Mouse (Mus musculus): ENCODE results near the gene Kif26b.

Gene Kif26b

DNA sequence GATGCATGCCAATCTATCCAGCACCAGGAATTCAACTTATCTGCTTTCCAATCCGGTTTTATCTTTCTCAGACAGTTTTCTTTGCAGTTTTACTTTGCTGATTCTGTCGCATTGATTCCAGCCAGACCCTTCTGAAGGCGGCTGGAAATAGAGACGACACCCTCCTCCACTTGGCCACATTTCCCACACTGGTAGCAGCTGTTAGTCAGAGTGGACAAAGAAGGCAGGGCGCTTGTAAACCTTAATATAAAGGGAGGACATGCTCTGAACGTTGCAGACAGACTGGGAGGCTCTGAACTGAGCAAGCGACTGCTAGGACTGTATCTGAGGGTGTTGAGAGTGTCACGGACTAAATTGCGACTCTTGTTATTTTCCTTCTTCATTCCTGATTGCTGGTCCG is 11.3 kb downstream of the Kif26b start:
- DNase-seq (ENCODE audit: low spot score in 2 of 2): no peak

DNA sequence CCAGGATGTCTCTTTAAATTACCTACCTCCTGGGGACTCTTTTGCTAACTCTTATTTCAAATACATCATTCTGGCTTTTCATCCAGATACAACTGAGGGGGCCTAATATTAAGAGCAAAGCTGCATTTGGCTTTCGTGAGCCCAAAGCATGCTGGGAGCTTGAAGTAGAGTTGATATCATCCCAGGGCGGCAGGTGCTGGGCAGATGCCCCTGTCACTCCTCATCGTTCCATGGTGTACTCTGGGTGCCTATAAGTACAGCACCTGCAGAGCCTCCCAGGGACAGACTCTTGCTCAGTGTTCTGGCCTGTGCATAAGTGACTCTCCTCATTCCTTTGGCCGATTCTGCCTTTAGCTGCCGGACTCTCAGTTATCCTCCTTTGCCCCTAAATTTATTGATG is 13.5 kb downstream of the Kif26b start:
- no peak for DNase-seq (ENCODE audit: low spot score in 2 of 2)

DNA sequence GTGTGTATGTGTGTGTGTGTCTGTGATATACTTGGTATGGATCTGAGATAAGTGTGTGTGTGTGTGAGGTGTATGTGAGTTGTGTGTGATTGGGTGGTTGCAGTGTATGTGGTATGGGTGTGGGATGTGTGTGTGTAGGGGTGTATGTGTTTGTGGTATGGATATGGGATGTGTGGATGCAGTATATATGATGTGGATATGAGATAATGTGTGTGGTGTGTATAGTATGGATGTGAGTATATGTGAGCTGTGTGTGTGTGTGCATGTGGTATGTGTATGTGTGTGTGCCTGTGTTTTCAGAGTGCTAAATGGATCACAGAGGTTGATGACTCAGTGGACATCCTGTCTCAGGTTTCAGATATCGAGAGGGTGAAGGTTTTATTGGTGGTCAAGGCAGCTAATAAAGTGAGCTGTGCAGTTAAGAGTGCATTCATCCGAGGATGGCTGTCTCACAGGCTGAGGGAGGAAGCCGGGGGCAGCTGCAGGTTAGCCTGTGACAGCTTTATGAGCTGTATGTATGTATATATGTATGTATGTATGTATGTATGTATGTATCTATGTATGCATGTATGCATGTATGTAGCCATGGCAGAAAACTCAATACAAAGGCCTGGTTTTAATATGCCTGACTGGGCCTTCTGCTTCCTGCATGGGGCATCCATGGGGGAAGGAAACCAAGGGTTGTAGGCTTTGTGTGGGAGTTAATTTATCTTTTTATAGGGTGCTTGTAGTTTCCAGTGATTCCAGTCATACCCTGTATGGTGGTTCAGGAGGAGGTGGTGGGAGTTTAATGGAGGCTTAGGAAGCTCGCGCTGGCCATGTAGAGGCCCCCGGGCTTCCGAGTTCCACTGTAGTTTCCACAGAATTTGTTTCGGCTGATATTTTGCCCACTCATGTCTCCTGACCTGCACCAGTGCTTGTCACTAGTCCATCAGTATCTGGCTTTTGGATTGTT is 14.3 kb downstream of the Kif26b start:
- no peak for DNase-seq (ENCODE audit: low spot score in 2 of 2)

DNA sequence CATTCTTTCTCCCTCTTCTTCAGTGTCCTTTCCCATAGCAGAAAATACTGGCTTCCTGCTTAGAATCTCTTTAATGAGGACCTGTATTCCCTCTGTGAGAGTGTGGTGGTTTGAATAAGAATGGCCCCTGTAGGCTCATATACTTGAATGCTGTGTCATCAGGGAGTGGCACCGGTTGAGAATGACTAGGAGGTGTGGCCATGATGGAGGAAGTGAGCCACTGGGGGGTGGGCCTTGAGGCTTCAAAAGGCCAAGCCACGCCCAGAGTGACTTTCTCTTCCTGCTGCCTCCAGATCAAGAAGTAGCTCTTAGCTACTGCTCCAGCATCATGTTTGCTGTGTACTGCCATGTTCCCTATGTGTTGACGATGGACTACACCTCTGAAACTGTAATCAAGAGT is 15.7 kb downstream of the Kif26b start:
- no peak for DNase-seq (ENCODE audit: low spot score in 2 of 2)

DNA sequence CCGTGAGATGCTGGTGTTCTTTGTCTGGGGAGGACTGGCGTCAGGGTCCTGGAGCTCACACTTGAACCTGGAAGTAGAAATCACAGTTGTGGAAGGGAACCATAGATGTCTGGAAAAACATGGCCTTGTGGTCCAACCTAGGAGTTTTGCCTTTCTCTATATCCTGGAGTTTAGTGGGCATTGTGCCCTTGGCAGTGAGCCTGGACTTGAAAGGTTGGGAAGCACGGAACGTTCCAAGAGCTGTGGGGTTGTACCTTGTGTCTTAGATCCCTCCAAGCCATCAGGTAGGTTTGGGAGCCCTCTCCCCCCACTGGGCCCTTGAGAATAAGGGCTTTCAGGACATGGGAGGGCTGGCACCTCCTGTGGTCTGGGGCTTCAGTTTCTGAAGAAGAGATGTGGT is 20.7 kb downstream of the Kif26b start:
- no peak for DNase-seq (ENCODE audit: low spot score in 2 of 2)

GRCm38 (mm10) chr1:178550477-178551047 is 21.6 kb downstream of the Kif26b start:
- no peak for DNase-seq (ENCODE audit: low spot score in 2 of 2)

GRCm38 (mm10) chr1:178552278-178552897 is 23.5 kb downstream of the Kif26b start:
- DNase-seq (ENCODE audit: low spot score in 2 of 2): no peak

DNA sequence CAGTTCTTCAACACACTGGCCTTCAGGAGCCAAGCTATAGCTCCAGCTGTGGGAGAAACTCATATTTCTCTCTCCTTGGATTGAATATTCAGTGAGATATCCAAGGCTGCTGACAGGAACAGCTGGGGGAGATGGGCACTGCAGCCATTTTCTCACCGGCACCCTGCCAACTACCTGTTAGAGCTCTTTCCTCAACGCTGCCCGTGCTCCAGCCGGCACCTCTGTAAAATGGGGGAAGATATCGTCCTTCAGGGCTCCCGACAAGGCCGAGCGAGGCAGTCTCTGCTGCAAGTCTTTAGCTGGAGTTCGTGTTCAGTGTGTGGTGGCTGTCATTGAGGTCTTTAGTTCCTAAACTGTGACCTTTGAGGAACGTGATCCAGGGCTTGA is 24.0 kb downstream of the Kif26b start:
- no peak for DNase-seq (ENCODE audit: low spot score in 2 of 2)

- DNase-seq (ENCODE audit: low spot score in 2 of 2): no peak
These were observed 27.3 kb downstream of the Kif26b start for GRCm38 (mm10) chr1:178556226-178556625.

DNA sequence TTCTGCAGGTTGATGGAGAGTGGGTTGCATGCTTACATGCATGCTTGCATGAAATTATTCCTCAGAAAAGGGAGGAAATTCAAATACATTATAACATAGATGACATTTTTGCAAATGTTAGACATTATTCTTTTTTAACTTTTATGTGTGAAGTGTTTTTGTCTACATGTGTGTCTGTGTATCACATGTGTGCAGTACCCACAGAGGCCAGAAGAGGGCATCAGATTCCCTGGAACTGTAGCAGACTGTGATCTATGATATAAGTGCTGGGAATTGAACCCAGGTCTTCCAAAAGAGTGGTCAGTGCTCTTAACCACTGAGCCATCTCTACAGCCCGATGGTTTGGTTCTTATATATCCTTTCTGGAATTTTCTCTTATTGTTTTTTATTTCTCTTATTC is 31.1 kb downstream of the Kif26b start:
- DNase-seq (ENCODE audit: low spot score in 2 of 2): no peak

- DNase-seq (ENCODE audit: low spot score in 2 of 2): no peak
These were observed 34.9 kb downstream of the Kif26b start for GRCm38 (mm10) chr1:178563834-178564233.

DNA sequence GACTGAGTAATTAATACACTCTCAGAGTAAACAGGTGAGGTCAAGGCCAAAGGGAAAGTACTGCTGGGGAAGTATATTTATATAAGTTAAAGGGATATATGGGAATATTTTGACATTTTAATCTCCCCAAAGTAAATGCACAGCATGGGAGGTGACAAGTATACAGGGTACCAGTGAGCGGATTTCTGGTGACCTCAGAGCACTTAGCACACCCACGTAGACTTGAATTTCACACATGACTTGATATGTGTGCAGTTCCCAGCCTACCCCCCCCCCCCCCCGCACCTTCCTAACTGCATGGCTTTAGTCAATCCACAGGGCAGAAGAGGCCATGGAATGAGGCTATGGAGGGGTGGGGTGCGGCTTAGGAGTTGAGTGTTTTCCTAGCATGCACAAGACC is 35.9 kb downstream of the Kif26b start:
- no peak for DNase-seq (ENCODE audit: low spot score in 2 of 2)

- DNase-seq (ENCODE audit: low spot score in 2 of 2): no peak
These were observed 39.9 kb downstream of the Kif26b start for GRCm38 (mm10) chr1:178568551-178569545.

- no peak for DNase-seq (ENCODE audit: low spot score in 2 of 2)
These were observed 42.1 kb downstream of the Kif26b start for GRCm38 (mm10) chr1:178571009-178571408.

DNA sequence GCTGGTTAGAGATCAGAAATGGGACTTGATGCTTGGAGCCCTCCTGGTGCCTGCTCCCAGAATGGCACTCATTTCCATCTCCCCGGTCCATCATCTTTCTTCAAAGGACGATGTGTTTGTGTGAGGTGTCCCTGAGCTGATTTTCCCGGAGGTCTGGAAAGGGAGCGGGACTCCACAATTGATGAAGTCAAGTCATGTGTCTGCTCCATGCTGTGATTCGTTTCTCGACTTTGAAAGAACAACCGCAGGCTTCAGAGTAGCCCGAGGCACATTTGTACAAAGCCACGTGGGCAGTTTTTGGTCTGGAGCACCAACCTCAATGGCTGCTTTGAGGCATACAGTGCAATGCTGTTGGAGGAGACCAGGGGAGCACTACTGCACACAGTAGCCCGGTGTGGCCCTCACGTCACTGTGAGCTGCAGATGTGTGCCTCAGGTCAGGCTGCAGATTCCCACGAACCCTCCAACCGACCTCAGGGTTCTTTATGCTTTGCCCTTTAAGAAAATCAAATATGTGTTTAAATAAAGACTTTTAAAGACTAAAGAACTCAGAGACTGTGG is 43.0 kb downstream of the Kif26b start:
- no peak for DNase-seq (ENCODE audit: low spot score in 2 of 2)

DNA sequence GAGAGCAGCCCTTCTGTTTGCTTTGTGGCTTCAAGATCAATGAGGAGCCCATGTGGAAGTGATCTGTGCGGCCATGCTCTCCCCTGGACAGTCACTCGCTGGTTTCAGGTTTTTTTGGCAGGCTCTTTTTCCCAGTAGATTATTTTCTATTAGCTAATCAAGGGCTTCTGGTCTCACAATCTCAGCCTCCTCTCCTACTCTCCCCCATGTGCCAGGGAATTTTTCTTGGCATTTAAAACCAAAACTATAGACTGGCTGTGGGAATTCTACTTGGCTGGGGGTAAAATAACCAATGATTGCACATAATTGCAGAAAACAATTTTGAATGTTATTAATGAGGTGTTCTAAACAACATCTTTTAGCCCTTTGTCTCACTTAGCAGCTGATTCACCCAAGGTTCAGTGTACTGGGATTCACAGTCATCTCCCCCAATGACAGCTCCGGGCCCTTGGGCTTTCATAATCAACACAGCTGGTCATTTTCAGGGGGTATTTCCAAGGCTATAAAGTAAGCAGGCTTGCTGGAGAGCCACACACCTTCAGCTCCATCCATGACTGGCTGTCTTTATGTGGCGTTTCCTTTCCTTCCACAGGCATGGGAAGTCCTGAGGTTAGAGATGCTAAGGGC is 44.6 kb downstream of the Kif26b start:
- no peak for DNase-seq (ENCODE audit: low spot score in 2 of 2)

DNA sequence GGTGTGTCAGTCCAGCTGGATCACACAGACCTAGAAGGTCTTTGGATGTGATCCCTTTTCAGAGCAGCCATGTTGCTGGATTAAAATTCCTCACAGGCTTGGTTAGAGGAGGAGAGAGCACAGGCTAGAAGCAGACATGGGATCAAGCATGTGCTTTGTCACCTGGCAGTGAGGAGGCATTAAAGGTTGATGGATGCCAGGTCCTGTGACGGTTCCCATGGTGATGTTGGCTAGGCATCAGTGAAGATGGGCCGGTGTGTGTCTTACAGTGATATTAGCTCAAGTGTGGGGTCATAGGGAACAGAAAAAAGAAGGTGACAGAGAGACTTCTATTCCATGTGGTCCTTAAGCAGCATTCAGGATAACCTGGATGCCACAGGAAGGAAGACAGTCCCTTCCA is 46.8 kb downstream of the Kif26b start:
- no peak for DNase-seq (ENCODE audit: low spot score in 2 of 2)

GRCm38 (mm10) chr1:178576926-178577325 is 48.0 kb downstream of the Kif26b start:
- DNase-seq (ENCODE audit: low spot score in 2 of 2): no peak

DNA sequence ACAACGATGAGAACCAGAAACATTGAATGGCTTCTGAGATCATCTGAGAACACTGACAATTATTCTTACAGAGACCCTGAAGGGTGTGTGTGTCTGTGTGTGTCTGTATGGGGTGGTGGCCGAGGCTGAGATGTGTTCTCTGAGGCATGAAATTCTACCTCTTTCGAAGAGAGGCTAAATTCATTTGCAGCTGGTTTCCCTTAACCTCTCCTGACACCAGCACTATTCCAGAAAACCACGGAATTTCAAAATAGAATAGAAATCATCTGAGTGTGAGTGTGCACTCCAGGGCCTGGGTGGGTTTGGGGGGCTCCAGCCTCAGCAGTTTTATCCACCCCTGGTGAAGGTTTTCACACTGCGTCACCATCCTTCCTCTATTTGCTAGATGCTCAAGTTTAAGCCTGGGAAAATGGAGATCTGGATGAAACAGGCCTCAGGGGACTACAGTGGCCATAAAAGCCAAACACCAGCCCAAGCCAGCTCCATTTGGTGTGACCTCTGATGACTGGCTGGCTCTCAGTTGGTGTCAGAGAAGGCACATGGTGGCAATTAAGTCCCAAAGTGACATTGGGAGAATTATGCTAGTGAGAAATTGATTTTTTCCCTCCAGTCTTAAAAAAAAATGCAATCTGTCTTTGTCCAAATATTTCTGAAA is 56.6 kb downstream of the Kif26b start:
- no peak for DNase-seq (ENCODE audit: low spot score in 2 of 2)
